Mouse (Mus musculus) olfactory bulb, adult 2 months (tissue): ENCODE measurements around the gene Brpf3.

Experiments
- CTCF ChIP-seq: fragments of 200-500 bp; IDR thresholded peaks from 2 replicates; pipeline ENCODE4 v1.5.1; 2012; ENCODE audit warnings: low read depth, mild to moderate bottlenecking, low read length, moderate library complexity; ENCODE audit not compliant: insufficient read depth
- POLR2A ChIP-seq: fragments of 200-500 bp; IDR thresholded peaks from 2 replicates; pipeline ENCODE4 v1.6.1; 2012; ENCODE audit warnings: mild to moderate bottlenecking, low read depth, low read length, moderate library complexity; ENCODE audit not compliant: insufficient read depth

DNA sequence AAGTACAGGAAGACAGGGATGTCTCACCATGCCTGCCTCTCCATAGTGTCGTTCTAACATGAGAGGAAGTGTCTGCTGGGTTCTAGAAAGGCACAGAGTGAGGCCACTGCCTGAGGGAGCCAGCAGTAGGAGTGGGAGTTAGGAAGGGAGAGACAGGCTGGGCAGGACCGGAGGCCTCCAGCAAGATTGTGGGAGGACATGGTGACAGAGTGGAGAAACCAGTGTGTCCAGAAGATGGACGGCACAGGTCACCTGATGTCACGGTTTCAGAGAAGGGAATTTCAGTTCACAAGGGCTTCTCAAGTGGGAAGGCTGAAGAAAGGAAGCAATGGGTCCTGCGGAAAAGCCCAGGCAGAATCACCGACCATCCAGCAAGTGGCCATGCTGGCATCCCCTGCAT is 63.6 kb downstream of the Brpf3 start:
- TF ChIP-seq CTCF, result no peak
- TF ChIP-seq POLR2A, result no peak
